Mouse (Mus musculus) hindbrain, embryonic 14.5 days (tissue): ENCODE data around the gene Taf9. TPM values are rescaled to one million over a fixed set of nuclear protein-coding genes. Genes with fewer than 3 reads are reported as not detected.

Experiments
- ATAC-seq: fragments of 200-750 bp; cut with Nextera tagmentation; 2 replicates; pipeline ENCODE4 v1.8.0; 2017; ENCODE audit warnings: moderate number of reproducible peaks, mild to moderate bottlenecking, moderate TSS enrichment, moderate library complexity; ENCODE audit not compliant: low FRiP score
- DNase-seq: peaks from one replicate; pipeline ENCODE4 v3.0.0-alpha.2; 2015; ENCODE audit warnings: low spot score
- H3K27ac ChIP-seq: fragments of 300-500 bp; sonication (generic); 2 replicates; pipeline ENCODE4 v1.5.1; 2014; ENCODE audit warnings: mild to moderate bottlenecking, moderate library complexity
- H3K27me3 ChIP-seq: fragments of 300-500 bp; sonication (generic); 2 replicates; pipeline ENCODE4 v1.6.1; 2014; ENCODE audit warnings: mild to moderate bottlenecking, low read length, mixed read lengths; ENCODE audit not compliant: control insufficient read depth, insufficient read depth
- H3K36me3 ChIP-seq: fragments of 300-500 bp; sonication (generic); replicated peaks from 2 replicates; pipeline ENCODE4 v1.6.1; 2014; ENCODE audit not compliant: control insufficient read depth, insufficient read depth
- H3K4me1 ChIP-seq: fragments of 300-500 bp; sonication (generic); replicated peaks from 2 replicates; pipeline ENCODE4 v1.6.1; 2014; ENCODE audit warnings: antibody characterized with exemption, low read length, mixed read lengths; ENCODE audit not compliant: control insufficient read depth, insufficient read depth
- H3K4me2 ChIP-seq: fragments of 300-500 bp; sonication (generic); replicated peaks from 2 replicates; pipeline ENCODE4 v1.6.1; 2014; ENCODE audit warnings: mild to moderate bottlenecking, moderate library complexity
- H3K4me3 ChIP-seq: fragments of 300-500 bp; sonication (generic); replicated peaks from 2 replicates; pipeline ENCODE4 v1.5.1; 2014; ENCODE audit warnings: mild to moderate bottlenecking, low read length
- H3K9ac ChIP-seq: fragments of 300-500 bp; sonication (generic); 2 replicates; pipeline ENCODE4 v1.6.1; 2014
- H3K9me3 ChIP-seq: fragments of 300-500 bp; sonication (generic); 2 replicates; pipeline ENCODE4 v1.6.1; 2016; ENCODE audit warnings: low read length; ENCODE audit not compliant: control insufficient read depth
- WGBS: fragments of 180-500 bp; shearing (Covaris S2); extraction: QIAGEN DNeasy Blood & Tissue Kit; methylation state at CpG from one replicate; pipeline ENCODE4 v1.1.7; 2014; 5-methylcytosine and 5-hydroxymethylcytosine counted together
- polyA plus RNA-seq: library from polyadenylated mRNA; unstranded; fragments of >200 nt; fragmentation: Nextera tagmentation; extraction: Ambion mirVana; gene quantifications from 2 replicates; pipeline ENCODE4 v1.2.1, GENCODE M21; 2014

The Taf9 gene
- polyA plus RNA-seq, 1 experiment from 2014 or later, result 41.7 TPM

- 98% methylated on average over 10 of the region's 10 CpGs for WGBS
- Histone ChIP-seq H3K27ac (no peak overlapping the region), H3K4me3 (no peak overlapping the region), H3K4me2 (no peak overlapping the region), H3K9ac (no peak overlapping the region), H3K4me1 (no peaks in the 10 kb centered on the region), H3K27me3 (no peaks in the 10 kb centered on the region), H3K36me3 (peaks cover 77% of the 10 kb centered on the region), H3K9me3 (no peaks in the 10 kb centered on the region)
- ATAC-seq (no peak), DNase-seq (no peak)
These were observed 47.5 kb downstream of the Taf9 start for GRCm38 (mm10) chr13:100698866-100699265.

GRCm38 (mm10) chr13:100703468-100703867, 52.1 kb downstream of the Taf9 start:
- Histone ChIP-seq H3K4me3 (no peak overlapping the region), H3K36me3 (peaks cover 91% of the 10 kb centered on the region), H3K27me3 (no peaks in the 10 kb centered on the region), H3K9me3 (no peaks in the 10 kb centered on the region), H3K27ac (no peak overlapping the region), H3K4me1 (no peaks in the 10 kb centered on the region), H3K4me2 (no peak overlapping the region), H3K9ac (no peak overlapping the region)
- no peak for ATAC-seq
- 90% methylated on average over 2 of the region's 2 CpGs for WGBS
- DNase-seq, result no peak

Other genes starting within 250 kb of the Taf9 start
- gene Naip1, start 198.7 kb upstream of the Taf9 start, polyA plus RNA-seq, result 0.05 and 0.07 TPM in 2 replicates
- 77.3 and 81.3 TPM in 2 replicates for gene Gtf2h2, start 159.0 kb upstream of the Taf9 start, polyA plus RNA-seq
- gene Ocln, start 98.9 kb upstream of the Taf9 start, polyA plus RNA-seq, result 11.0 and 13.1 TPM in 2 replicates
- gene Marveld2, start 34.6 kb upstream of the Taf9 start, polyA plus RNA-seq, result 3.0 and 3.8 TPM in 2 replicates
- 314 and 328 TPM in 2 replicates for gene Ak6, start 600 bp upstream of the Taf9 start, polyA plus RNA-seq
- gene Rad17, start 528 bp upstream of the Taf9 start, polyA plus RNA-seq, result 16.0 and 19.4 TPM in 2 replicates
- 1.5 and 1.9 TPM in 2 replicates for gene Ccdc125, start 18.1 kb downstream of the Taf9 start, polyA plus RNA-seq
- 37.6 and 42.3 TPM in 2 replicates for gene Cdk7, start 79.4 kb downstream of the Taf9 start, polyA plus RNA-seq
- 154 and 169 TPM in 2 replicates for gene Mrps36, start 93.1 kb downstream of the Taf9 start, polyA plus RNA-seq
- gene Cenph, start 124.3 kb downstream of the Taf9 start, polyA plus RNA-seq, result 6.7 and 6.9 TPM in 2 replicates
- gene Ccnb1, start 135.0 kb downstream of the Taf9 start, polyA plus RNA-seq, result 40.7 and 51.4 TPM in 2 replicates
- 41.8 and 44.5 TPM in 2 replicates for gene Slc30a5, start 181.8 kb downstream of the Taf9 start, polyA plus RNA-seq